Mouse (Mus musculus) Muller cell, postnatal 12 days (primary cell): ENCODE measurements at regions not wholly inside any gene's neighbourhood (a gene's known extent, or its start where the extent isn't known, plus 50 kb on each side); places are given as distances from the start of the nearest gene placed in this dataset.

Experiments
- DNase-seq: peaks from one replicate; pipeline ENCODE4 v3.0.0-alpha.2; 2015; ENCODE audit errors: inconsistent ontology term

GRCm38 (mm10) chr1:61175239-61175638 is 197.5 kb downstream of the Icos start:
- DNase-seq: peak; percentile 30

- DNase-seq: no peak
These were observed 201.7 kb downstream of the Icos start for GRCm38 (mm10) chr1:61179461-61179860.

GRCm38 (mm10) chr1:61181099-61181821 is 203.5 kb downstream of the Icos start:
- DNase-seq: peak; percentile 83

- DNase-seq: no peak
These were observed 209.8 kb downstream of the Icos start for GRCm38 (mm10) chr1:61187381-61188100.

GRCm38 (mm10) chr1:61190921-61191320 is 213.2 kb downstream of the Icos start:
- no peak for DNase-seq

- peak; percentile 13 for DNase-seq
These were observed 220.9 kb downstream of the Icos start for GRCm38 (mm10) chr1:61198549-61199062.

GRCm38 (mm10) chr1:61201006-61201405 is 223.3 kb downstream of the Icos start:
- no peak for DNase-seq

- no peak for DNase-seq
These were observed 224.4 kb downstream of the Icos start for GRCm38 (mm10) chr1:61202079-61202478.

GRCm38 (mm10) chr1:61203170-61203569 is 225.4 kb downstream of the Icos start:
- DNase-seq: peak; percentile 17

- no peak for DNase-seq
These were observed 225.9 kb downstream of the Icos start for GRCm38 (mm10) chr1:61203612-61204011.

GRCm38 (mm10) chr1:61205137-61205536 is 227.4 kb downstream of the Icos start:
- no peak for DNase-seq

- DNase-seq: no peak
These were observed 229.2 kb downstream of the Icos start for GRCm38 (mm10) chr1:61206861-61207380.

GRCm38 (mm10) chr1:61208386-61208785 is 230.7 kb downstream of the Icos start:
- no peak for DNase-seq

GRCm38 (mm10) chr1:61221131-61221530 is 243.4 kb downstream of the Icos start:
- no peak for DNase-seq

GRCm38 (mm10) chr1:61228942-61229341 is 251.2 kb downstream of the Icos start:
- no peak for DNase-seq

GRCm38 (mm10) chr1:61233001-61233400 is 255.3 kb downstream of the Icos start:
- DNase-seq: no peak

- DNase-seq: peak; percentile 12
These were observed 256.0 kb downstream of the Icos start for GRCm38 (mm10) chr1:61233476-61234297.

- no peak for DNase-seq
These were observed 256.6 kb downstream of the Icos start for GRCm38 (mm10) chr1:61234298-61234682.

GRCm38 (mm10) chr1:61236511-61236910 is 258.8 kb downstream of the Icos start:
- no peak for DNase-seq

- no peak for DNase-seq
These were observed 260.9 kb downstream of the Icos start for GRCm38 (mm10) chr1:61238668-61239067.

- peak; percentile 9 for DNase-seq
These were observed 279.8 kb downstream of the Icos start for GRCm38 (mm10) chr1:61257561-61257960.

- DNase-seq: no peak
These were observed 285.7 kb downstream of the Icos start for GRCm38 (mm10) chr1:61263466-61263865.
